Mouse (Mus musculus) forebrain, embryonic 16.5 days (tissue): ENCODE data around the gene Slc44a5. TPM values are rescaled to one million over a fixed set of nuclear protein-coding genes. Genes with fewer than 3 reads are reported as not detected.
A peak's percentile ranks its signal among the peaks of the same experiment; 100 is the strongest.

Experiments
- ATAC-seq: fragments of 200-750 bp; cut with Nextera tagmentation; 2 replicates; pipeline ENCODE4 v1.8.0; 2017; ENCODE audit warnings: mild to moderate bottlenecking, moderate library complexity
- H3K27ac ChIP-seq: fragments of 300-500 bp; sonication (generic); 2 replicates; pipeline ENCODE4 v1.5.1; 2014; ENCODE audit warnings: low read length, control low read depth
- H3K27me3 ChIP-seq: fragments of 300-500 bp; sonication (generic); replicated peaks from 2 replicates; pipeline ENCODE4 v1.6.1; 2014; ENCODE audit warnings: low read length; ENCODE audit not compliant: control insufficient read depth, insufficient read depth
- H3K36me3 ChIP-seq: fragments of 300-500 bp; sonication (generic); 2 replicates; pipeline ENCODE4 v1.6.1; 2014; ENCODE audit not compliant: control insufficient read depth, insufficient read depth
- H3K4me1 ChIP-seq: fragments of 300-500 bp; sonication (generic); replicated peaks from 2 replicates; pipeline ENCODE4 v1.6.1; 2014; ENCODE audit warnings: low read length; ENCODE audit not compliant: control insufficient read depth, insufficient read depth
- H3K4me2 ChIP-seq: fragments of 300-500 bp; sonication (generic); 2 replicates; pipeline ENCODE4 v1.6.1; 2014; ENCODE audit warnings: mild to moderate bottlenecking, low read length, control low read depth
- H3K4me3 ChIP-seq: fragments of 300-500 bp; sonication (generic); replicated peaks from 2 replicates; pipeline ENCODE4 v1.5.1; 2014; ENCODE audit warnings: mild to moderate bottlenecking, low read length, control low read depth
- H3K9ac ChIP-seq: fragments of 300-500 bp; sonication (generic); replicated peaks from 2 replicates; pipeline ENCODE4 v1.6.1; 2014; ENCODE audit warnings: low read depth, low read length, control low read depth
- H3K9me3 ChIP-seq: fragments of 300-500 bp; sonication (generic); 2 replicates; pipeline ENCODE4 v1.6.1; 2016; ENCODE audit warnings: low read length; ENCODE audit not compliant: control insufficient read depth
- WGBS: fragments of 180-500 bp; shearing (Covaris S2); extraction: QIAGEN DNeasy Blood & Tissue Kit; methylation state at CpG from one replicate; pipeline ENCODE4 v1.1.7; 2014; 5-methylcytosine and 5-hydroxymethylcytosine counted together
- polyA plus RNA-seq: library from polyadenylated mRNA; unstranded; fragments of >200 nt; fragmentation: Nextera tagmentation; extraction: Ambion mirVana; gene quantifications from 2 replicates; pipeline ENCODE4 v1.2.1, GENCODE M21; 2015

The Slc44a5 gene
- polyA plus RNA-seq, 1 experiment from 2014 or later = 9.1 TPM

DNA sequence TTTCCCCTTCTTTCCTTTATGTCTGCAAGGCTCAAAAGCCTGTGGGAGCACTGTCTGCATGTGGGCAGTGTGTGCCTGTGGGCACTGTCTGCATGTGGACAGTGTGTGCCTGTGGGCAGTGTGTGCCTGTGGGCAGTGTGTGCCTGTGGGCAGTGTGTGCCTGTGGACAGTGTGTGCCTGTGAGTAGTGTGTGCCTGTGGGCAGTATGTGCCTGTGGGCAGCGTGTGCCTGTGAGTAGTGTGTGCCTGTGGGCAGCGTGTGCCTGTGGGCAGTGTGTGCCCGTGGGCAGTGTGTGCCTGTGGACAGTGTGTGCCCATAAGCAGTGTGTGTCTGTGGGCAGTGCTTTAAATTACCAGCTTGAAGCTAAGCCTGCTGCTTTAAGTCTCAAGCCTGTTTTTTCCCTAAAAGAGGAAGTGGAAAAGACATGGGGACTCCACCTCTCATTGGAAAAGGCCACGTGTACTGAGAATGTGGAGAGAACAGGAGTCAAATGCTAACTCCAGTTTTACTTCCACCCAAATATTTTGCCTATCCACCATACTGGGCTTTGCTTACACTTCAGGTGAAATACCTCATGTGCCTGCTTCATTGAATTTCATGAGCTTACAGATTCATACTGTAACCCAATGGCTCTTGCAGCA lies 315.3 kb downstream of the Slc44a5 start:
- no peak for ATAC-seq
- Histone ChIP-seq H3K9me3 (no peaks in the 10 kb centered on the region), H3K4me3 (no peak overlapping the region), H3K9ac (no peak overlapping the region), H3K27ac (no peak overlapping the region), H3K4me1 (no peaks in the 10 kb centered on the region), H3K4me2 (no peak overlapping the region), H3K36me3 (no peaks in the 10 kb centered on the region), H3K27me3 (no peaks in the 10 kb centered on the region)
- 83% methylated on average over 4 of the region's 4 CpGs for WGBS

DNA sequence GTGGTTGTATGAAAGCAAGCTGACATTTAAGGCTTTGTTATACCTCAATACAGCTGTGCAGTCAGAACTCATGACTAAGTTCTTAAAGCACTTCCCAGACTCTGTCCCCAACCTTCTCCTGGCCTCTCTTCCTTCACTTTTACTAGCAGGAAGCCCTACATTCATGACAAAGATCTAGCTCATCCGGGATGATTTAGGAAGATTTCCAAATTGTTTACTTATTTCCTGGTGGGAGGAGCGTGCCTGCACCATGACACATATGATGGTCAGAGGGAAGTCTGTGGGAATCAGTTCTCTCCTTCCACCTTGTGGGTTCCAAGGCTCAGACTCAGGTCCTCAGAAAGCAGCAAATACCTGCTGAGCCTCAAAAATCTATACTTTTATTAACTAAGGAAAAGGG lies 317.1 kb downstream of the Slc44a5 start:
- no peak for ATAC-seq
- no peak overlapping the region for H3K9ac ChIP-seq
- WGBS = 89% methylated on average over 2 of the region's 2 CpGs
- H3K4me1 ChIP-seq = no peaks in the 10 kb centered on the region
- H3K27ac ChIP-seq = no peak overlapping the region
- H3K36me3 ChIP-seq = no peaks in the 10 kb centered on the region
- no peaks in the 10 kb centered on the region for H3K9me3 ChIP-seq
- H3K27me3 ChIP-seq = no peaks in the 10 kb centered on the region
- no peak overlapping the region for H3K4me3 ChIP-seq
- H3K4me2 ChIP-seq = no peak overlapping the region

DNA sequence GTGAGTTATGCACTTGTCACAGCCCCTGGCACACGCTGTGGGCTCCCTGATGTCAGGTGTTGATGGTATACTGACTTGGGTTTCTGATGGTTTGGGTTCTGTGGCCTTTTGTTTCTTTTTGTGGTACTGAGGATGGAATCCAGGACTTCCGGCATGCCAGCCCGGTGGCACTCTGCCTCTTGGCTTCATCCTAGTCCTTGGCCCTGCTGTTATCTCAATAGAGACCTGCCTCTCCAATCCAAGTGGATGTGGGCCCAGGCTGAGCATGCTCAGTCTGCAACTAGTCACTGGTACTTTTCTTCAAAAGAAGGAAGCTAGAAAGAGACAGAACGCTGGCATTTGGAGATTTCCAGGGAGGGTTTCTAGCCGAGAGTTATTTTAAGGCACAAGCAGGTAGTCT lies 318.9 kb downstream of the Slc44a5 start:
- 0 out of 2 replicates have a peak, but pooled peaks have one; percentile 47 for ATAC-seq
- 67% methylated on average over 5 of the region's 5 CpGs for WGBS
- H3K9me3 ChIP-seq = no peaks in the 10 kb centered on the region
- H3K27ac ChIP-seq = no peak overlapping the region
- no peak overlapping the region for H3K4me2 ChIP-seq
- H3K4me3 ChIP-seq = no peak overlapping the region
- H3K4me1 ChIP-seq = no peaks in the 10 kb centered on the region
- H3K27me3 ChIP-seq = no peaks in the 10 kb centered on the region
- no peaks in the 10 kb centered on the region for H3K36me3 ChIP-seq
- H3K9ac ChIP-seq = no peak overlapping the region

DNA sequence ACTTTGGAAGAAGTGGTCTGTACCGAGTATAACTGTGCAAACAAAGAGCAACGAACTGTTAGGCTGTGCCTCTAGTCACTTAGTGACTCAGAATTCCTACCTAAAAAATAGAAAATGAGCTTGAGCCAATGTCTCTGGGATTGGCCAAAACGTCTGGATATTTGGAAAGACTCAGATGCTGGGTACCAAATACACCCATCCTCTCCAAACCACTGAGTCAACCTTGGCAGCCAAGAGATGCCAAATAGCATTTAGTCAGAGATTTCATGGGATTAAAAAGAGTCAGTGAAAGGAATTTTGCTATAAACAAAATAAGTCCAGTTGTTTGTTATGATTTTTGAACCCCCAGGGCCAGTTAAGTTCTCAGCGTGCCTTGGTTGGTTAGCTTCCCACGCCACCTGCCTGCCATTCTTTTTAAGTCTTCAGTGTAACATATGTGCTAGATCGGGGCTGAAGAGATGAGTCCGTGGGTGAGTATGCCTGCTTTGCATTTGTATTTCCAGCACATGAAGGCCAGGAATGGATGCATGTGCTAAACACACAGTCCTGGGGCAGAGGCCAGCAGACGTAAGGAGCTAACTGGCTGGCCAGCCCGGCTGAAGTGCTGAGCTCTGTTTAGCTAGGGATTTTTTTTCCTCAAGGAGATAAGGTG lies 320.7 kb downstream of the Slc44a5 start:
- Histone ChIP-seq H3K27ac (no peak overlapping the region), H3K4me1 (no peaks in the 10 kb centered on the region; the same call in 1 of the 2 replicates), H3K36me3 (no peaks in the 10 kb centered on the region), H3K9me3 (no peaks in the 10 kb centered on the region), H3K4me3 (no peak overlapping the region), H3K4me2 (no peak overlapping the region), H3K9ac (no peak overlapping the region), H3K27me3 (no peaks in the 10 kb centered on the region)
- ATAC-seq = no peak
- WGBS = 80% methylated on average over 9 of the region's 9 CpGs

DNA sequence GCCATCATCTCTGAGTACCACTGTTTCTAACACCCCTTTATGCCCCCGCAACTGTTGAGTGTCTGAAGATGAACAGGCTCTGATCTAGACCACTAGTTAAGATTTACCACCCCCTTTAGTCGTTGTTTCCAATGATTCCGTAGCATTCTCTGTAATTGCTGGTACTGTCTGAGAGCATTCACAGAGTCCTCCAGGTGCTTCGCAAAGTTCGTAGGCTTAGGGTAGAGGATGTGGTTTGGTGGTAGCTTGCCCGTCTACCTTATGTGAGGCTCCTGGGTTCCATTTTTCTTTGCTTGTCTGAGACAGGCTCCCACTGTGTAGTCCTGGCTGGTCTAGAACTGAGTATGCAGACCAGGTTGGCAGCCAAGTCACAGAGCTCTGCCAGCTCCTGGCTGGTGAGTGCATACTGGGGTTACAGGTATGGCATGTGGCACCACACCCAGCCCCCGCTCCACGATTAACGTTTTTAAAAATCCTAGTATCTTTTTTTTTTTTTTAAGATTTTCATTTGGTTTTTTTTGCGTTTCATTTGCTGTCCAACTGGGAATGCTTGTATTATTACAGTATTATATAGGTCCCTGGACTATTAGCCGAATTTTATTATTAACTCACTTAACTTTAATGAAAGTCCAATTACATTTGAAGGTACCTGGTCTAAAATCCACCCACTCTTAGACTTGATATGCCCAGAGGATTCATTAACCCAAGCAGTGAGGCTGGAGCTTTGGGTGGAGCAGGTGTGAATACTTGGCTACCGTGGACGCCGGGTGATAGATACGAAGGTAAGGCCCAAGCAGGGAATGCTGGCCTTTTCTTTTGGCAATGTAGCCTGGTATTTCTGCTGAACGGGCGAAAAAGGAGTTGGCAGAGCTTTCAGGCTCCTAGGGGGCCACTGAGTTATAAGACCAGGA lies 321.9 kb downstream of the Slc44a5 start:
- H3K4me2 ChIP-seq = no peak overlapping the region
- H3K36me3 ChIP-seq = no peaks in the 10 kb centered on the region
- no peak overlapping the region for H3K4me3 ChIP-seq
- H3K4me1 ChIP-seq = no peaks in the 10 kb centered on the region; the same call in 1 of the 2 replicates
- 95% methylated on average over 17 of the region's 17 CpGs for WGBS
- H3K27ac ChIP-seq = no peak overlapping the region
- no peaks in the 10 kb centered on the region for H3K9me3 ChIP-seq
- no peak for ATAC-seq
- H3K9ac ChIP-seq = no peak overlapping the region
- H3K27me3 ChIP-seq = no peaks in the 10 kb centered on the region

DNA sequence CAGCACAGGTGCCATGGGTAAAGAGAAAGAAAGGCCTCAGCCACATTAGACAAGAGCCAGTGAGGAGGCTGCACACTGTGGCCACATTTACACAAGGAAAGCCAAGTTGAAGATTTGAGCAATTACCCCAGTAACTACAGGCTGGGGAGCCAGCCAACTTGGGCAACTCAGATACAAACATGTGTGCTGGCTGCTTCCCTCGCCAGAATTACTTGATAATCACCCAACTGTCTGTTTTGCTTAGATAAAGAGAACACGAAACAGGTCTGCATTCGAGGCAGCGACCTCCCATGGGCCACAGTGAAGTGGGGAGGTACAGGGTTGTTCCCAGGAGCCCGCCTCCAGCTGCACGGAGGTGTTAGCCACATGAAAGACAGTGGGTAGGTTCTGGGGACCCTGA lies 324.3 kb downstream of the Slc44a5 start:
- ATAC-seq = peak; percentile 81
- Histone ChIP-seq H3K4me1 (no peaks in the 10 kb centered on the region; the same call in 1 of the 2 replicates), H3K4me3 (no peak overlapping the region), H3K27me3 (no peaks in the 10 kb centered on the region), H3K27ac (no peak overlapping the region), H3K9me3 (no peaks in the 10 kb centered on the region), H3K36me3 (no peaks in the 10 kb centered on the region), H3K4me2 (no peak overlapping the region), H3K9ac (no peak overlapping the region)
- 49% methylated on average over 6 of the region's 6 CpGs for WGBS

DNA sequence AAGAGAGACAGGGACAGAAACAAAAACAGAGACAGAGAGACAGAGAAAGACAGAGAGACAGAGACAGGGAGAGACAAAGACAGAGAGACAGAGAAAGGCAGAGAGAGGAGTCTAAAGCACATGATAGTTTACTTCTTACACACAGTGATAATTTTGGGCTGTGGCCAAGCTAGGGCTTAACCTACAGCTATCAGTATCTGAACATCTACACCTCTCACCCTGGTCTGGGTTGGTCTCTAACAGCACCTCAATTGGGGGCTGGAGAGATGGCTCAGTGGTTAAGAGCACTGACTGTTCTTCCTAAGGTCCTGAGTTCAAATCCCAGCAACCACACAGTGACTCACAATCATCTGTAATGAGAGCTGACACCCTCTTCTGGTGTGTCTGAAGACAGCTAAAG lies 325.3 kb downstream of the Slc44a5 start:
- H3K36me3 ChIP-seq = no peaks in the 10 kb centered on the region
- H3K4me2 ChIP-seq = no peak overlapping the region
- no peaks in the 10 kb centered on the region; the same call in 1 of the 2 replicates for H3K4me1 ChIP-seq
- H3K27me3 ChIP-seq = no peaks in the 10 kb centered on the region
- no peak overlapping the region for H3K9ac ChIP-seq
- H3K27ac ChIP-seq = no peak overlapping the region
- H3K4me3 ChIP-seq = no peak overlapping the region
- ATAC-seq = no peak
- H3K9me3 ChIP-seq = no peaks in the 10 kb centered on the region

DNA sequence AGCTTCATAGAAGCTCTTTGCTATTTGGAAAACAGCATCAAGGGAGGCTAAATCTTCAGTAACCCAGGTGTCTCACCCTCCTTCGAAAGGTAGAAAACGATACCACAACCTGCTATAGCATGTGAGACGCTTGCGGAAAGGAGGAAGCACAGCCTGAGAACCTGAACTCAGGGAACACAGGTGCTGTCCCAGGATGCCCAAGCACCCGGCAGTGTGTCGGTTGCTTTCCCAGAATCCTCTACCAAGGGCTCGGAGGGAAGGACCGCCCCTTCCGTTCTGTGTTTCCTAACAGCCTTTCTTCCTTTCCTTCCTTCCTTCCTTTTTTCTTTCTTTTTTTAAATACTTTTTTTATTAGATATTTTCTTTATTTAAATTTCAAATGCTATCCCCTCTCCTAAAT lies 326.8 kb downstream of the Slc44a5 start:
- Histone ChIP-seq H3K4me3 (no peak overlapping the region), H3K9me3 (no peaks in the 10 kb centered on the region), H3K9ac (no peak overlapping the region), H3K4me2 (no peak overlapping the region), H3K27me3 (no peaks in the 10 kb centered on the region), H3K27ac (no peak overlapping the region), H3K36me3 (no peaks in the 10 kb centered on the region), H3K4me1 (no peaks in the 10 kb centered on the region; the same call in 1 of the 2 replicates)
- ATAC-seq = no peak
- 94% methylated on average over 9 of the region's 9 CpGs for WGBS

DNA sequence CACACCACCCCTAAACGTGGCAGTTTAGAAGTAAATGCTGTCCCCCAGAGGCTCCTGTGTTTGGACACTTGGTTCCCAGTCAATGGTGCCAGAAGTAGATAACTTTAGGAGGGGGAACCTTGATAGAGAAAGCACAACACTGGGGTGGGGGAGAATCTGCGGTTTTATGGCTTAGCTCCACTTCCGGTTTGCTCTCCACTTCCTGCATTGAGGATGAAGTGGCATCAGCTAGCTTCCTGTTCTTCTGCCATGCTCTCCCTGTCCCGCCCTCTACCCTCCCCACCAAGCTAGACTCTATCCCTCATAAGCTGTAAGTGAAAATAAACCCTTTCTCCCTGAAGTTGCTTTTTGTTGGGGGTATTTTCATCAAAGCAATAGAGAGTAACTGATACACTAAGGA lies 327.9 kb downstream of the Slc44a5 start:
- 91% methylated on average over 4 of the region's 4 CpGs for WGBS
- Histone ChIP-seq H3K4me3 (no peak overlapping the region), H3K4me2 (no peak overlapping the region), H3K36me3 (no peaks in the 10 kb centered on the region), H3K27ac (no peak overlapping the region), H3K9me3 (no peaks in the 10 kb centered on the region), H3K4me1 (no peaks in the 10 kb centered on the region; the same call in 1 of the 2 replicates), H3K27me3 (no peaks in the 10 kb centered on the region), H3K9ac (no peak overlapping the region)
- ATAC-seq = no peak
